Mouse (Mus musculus) CH12.LX (cell line): ENCODE results near the gene Zfp954. TPM values are rescaled to one million over a fixed set of nuclear protein-coding genes. Genes with fewer than 3 reads are reported as not detected.

ENCODE experiments used
- DNase-seq: peaks from one replicate; pipeline ENCODE4 v3.0.0-alpha.2; 2013; ENCODE audit errors: extremely low read depth
- H3K27ac ChIP-seq: 2 replicates; pipeline ENCODE4 v1.5.1; 2012; ENCODE audit warnings: low read depth, mild to moderate bottlenecking, control low read depth, moderate library complexity; ENCODE audit not compliant: insufficient read depth
- H3K27me3 ChIP-seq: replicated peaks from 2 replicates; pipeline ENCODE3; 2012; ENCODE audit warnings: inconsistent platforms
- H3K36me3 ChIP-seq, 2 experiments: replicated peaks in 1 of 2; 2 replicates each; pipeline versions ENCODE3 to v1.6.1; 2012; ENCODE audit warnings: inconsistent platforms in 1 of 2, low read length in 1 of 2, mild to moderate bottlenecking in 1 of 2, mixed read lengths in 1 of 2, moderate library complexity in 1 of 2; ENCODE audit not compliant: control insufficient read depth in 1 of 2, insufficient read depth in 1 of 2
- H3K4me1 ChIP-seq, 2 experiments: 2 replicates each; pipeline ENCODE4 v1.6.1; 2012; ENCODE audit warnings: inconsistent platforms in 1 of 2, moderate library complexity in 1 of 2; ENCODE audit not compliant: insufficient read depth in 2 of 2, control insufficient read depth in 1 of 2
- H3K4me2 ChIP-seq: 2 replicates; pipeline ENCODE4 v1.6.1; 2012; ENCODE audit warnings: low read depth, mild to moderate bottlenecking, control low read depth; ENCODE audit not compliant: poor library complexity, insufficient read depth, severe bottlenecking
- H3K4me3 ChIP-seq, 3 experiments: fragments of 150-350 bp in 1 of 3; sonication (generic) in 1 of 3; replicated peaks in 1 of 3; 2 replicates each; pipeline versions ENCODE3 to v1.5.1; 2011 to 2012; ENCODE audit warnings: low read depth in 2 of 3, low read length in 2 of 3, mild to moderate bottlenecking in 2 of 3, moderate library complexity in 2 of 3, control low read depth in 1 of 3, improper control_type of control experiment in 1 of 3, inconsistent platforms in 1 of 3, mixed read lengths in 1 of 3; ENCODE audit not compliant: poor library complexity in 1 of 3
- H3K79me2 ChIP-seq: replicated peaks from 2 replicates; pipeline ENCODE4 v1.6.1; 2012; ENCODE audit warnings: mild to moderate bottlenecking, moderate library complexity; ENCODE audit not compliant: control insufficient read depth, poor library complexity, insufficient read depth, severe bottlenecking; ENCODE audit errors: extremely low read depth
- H3K9ac ChIP-seq: 2 replicates; pipeline ENCODE4 v1.6.1; 2012; ENCODE audit warnings: low read depth, mild to moderate bottlenecking, control low read depth, moderate library complexity; ENCODE audit not compliant: insufficient read depth
- H3K9me3 ChIP-seq: replicated peaks from 2 replicates; pipeline ENCODE3; 2012; ENCODE audit warnings: low read length, inconsistent platforms, mixed read lengths
- BHLHE40 ChIP-seq: IDR thresholded peaks from 2 replicates; pipeline ENCODE4 v1.6.1; 2011; ENCODE audit warnings: mild to moderate bottlenecking, low read depth, low read length, improper control_type of control experiment
- CHD2 ChIP-seq: IDR thresholded peaks from 2 replicates; pipeline ENCODE4 v1.6.1; 2011; ENCODE audit warnings: low read length, improper control_type of control experiment
- ETS1 ChIP-seq: conservative IDR thresholded peaks from 2 replicates; pipeline ENCODE4 v1.6.1; 2012; ENCODE audit warnings: low read depth, mild to moderate bottlenecking, inconsistent platforms, low read length, improper control_type of control experiment, moderate library complexity
- JUN ChIP-seq: IDR thresholded peaks from 2 replicates; pipeline ENCODE4 v1.6.1; 2011; ENCODE audit warnings: low read depth, mild to moderate bottlenecking, low read length, improper control_type of control experiment, moderate library complexity; ENCODE audit not compliant: insufficient read depth
- KAT2A ChIP-seq: IDR thresholded peaks from 2 replicates; pipeline ENCODE4 v1.6.1; 2012; ENCODE audit warnings: low read length, improper control_type of control experiment, inconsistent platforms; ENCODE audit not compliant: insufficient replicate concordance
- MAX ChIP-seq: IDR thresholded peaks from 2 replicates; pipeline ENCODE4 v1.6.1; 2011; ENCODE audit warnings: low read length, improper control_type of control experiment
- MEF2A ChIP-seq: IDR thresholded peaks from 2 replicates; pipeline ENCODE4 v1.6.1; 2014; ENCODE audit warnings: low read depth, mild to moderate bottlenecking, inconsistent platforms, low read length, improper control_type of control experiment, borderline replicate concordance
- MYC ChIP-seq: IDR thresholded peaks from 2 replicates; pipeline ENCODE4 v1.6.1; 2011; ENCODE audit warnings: low read depth, mild to moderate bottlenecking, improper control_type of control experiment, low read length
- NELFE ChIP-seq: IDR thresholded peaks from 2 replicates; pipeline ENCODE4 v1.6.1; 2011; ENCODE audit warnings: low read depth, low read length, improper control_type of control experiment
- NRF1 ChIP-seq: IDR thresholded peaks from 2 replicates; pipeline ENCODE4 v1.6.1; 2014; ENCODE audit warnings: low read depth, mild to moderate bottlenecking, inconsistent platforms, low read length, improper control_type of control experiment, moderate library complexity
- POLR2A ChIP-seq: IDR thresholded peaks from 2 replicates; pipeline ENCODE4 v1.6.1; 2011; ENCODE audit warnings: low read depth, mild to moderate bottlenecking, improper control_type of control experiment, low read length
- RAD21 ChIP-seq: IDR thresholded peaks from 2 replicates; pipeline ENCODE4 v1.6.1; 2011; ENCODE audit warnings: low read depth, mild to moderate bottlenecking, low read length, improper control_type of control experiment, moderate library complexity
- SMC3 ChIP-seq: IDR thresholded peaks from 2 replicates; pipeline ENCODE4 v1.6.1; 2011; ENCODE audit warnings: low read depth, low read length, improper control_type of control experiment
- TBP ChIP-seq: conservative IDR thresholded peaks from 2 replicates; pipeline ENCODE4 v1.6.1; 2011; ENCODE audit warnings: low read depth, low read length, improper control_type of control experiment
- UBTF ChIP-seq: IDR thresholded peaks from 2 replicates; pipeline ENCODE4 v1.6.1; 2012; ENCODE audit warnings: low read depth, mild to moderate bottlenecking, inconsistent platforms, low read length, improper control_type of control experiment, moderate library complexity
- dilution Hi-C: fragments of 300-500 bp; cut with MboI; formaldehyde crosslinking; loops from 2 replicates; pipeline ENCODE4 v1.14.3; 2020; ENCODE audit warnings: low sequenced_read_pairs; ENCODE audit not compliant: extremely low pct_unique_long_range_greater_than_20kb, extremely low pct_ligation_motif_present
- in situ Hi-C: fragments of 300-500 bp; cut with MboI; formaldehyde crosslinking; loops from 3 replicates; pipeline ENCODE4 v1.14.3; 2019; ENCODE audit warnings: low sequenced_read_pairs, low pct_ligation_motif_present, low pct_unique_long_range_greater_than_20kb, mixed read lengths
- polyA plus RNA-seq: library from polyadenylated mRNA; unstranded; fragments of >175 nt; gene quantifications from 2 replicates; pipeline ENCODE4 v1.2.1, GENCODE M21; 2012; ENCODE audit warnings: low read depth; ENCODE audit not compliant: insufficient read length
- total RNA-seq, 2 experiments: library from RNA; depleted of rRNA; stranded (reverse); fragments of 300-350 nt in 1 of 2; fragments of >200 nt in 1 of 2; gene quantifications; 2 replicates each; pipeline ENCODE4 v1.2.3; 2012 to 2014

The Zfp954 gene
- total and polyA plus RNA-seq, 3 experiments = 7.6 to 19.7 (median 19.4) TPM

GRCm38 (mm10) chr7:7118441-7118840 lies 2.8 kb downstream of the Zfp954 start:
- no peak overlapping the region for H3K27ac ChIP-seq
- H3K9me3 ChIP-seq = no peaks in the 10 kb centered on the region
- in situ Hi-C loops = loop anchor here (10.0 kb wide), 1 partner anchor 176 kb away; no protein-coding TSS in a partner anchor
- no peak for DNase-seq
- dilution Hi-C loops = no loop called here
- H3K36me3 ChIP-seq = peaks cover 55 to 65% of the 10 kb centered on the region in 2 experiments
- H3K9ac ChIP-seq = no peak overlapping the region
- H3K4me3 ChIP-seq = no peak overlapping the region
- H3K79me2 ChIP-seq = peaks cover 8% of the 10 kb centered on the region; the same call in 1 of the 2 replicates
- TF ChIP-seq KAT2A = no peak
- TF ChIP-seq NELFE = no peak
- TF ChIP-seq MAX = no peak
- TF ChIP-seq UBTF = no peak
- no peaks in the 10 kb centered on the region for H3K27me3 ChIP-seq
- H3K4me1 ChIP-seq = peaks cover 0 to 20% of the 10 kb centered on the region in 2 experiments; a peak in 2 of 4 replicates
- H3K4me2 ChIP-seq = no peak overlapping the region

GRCm38 (mm10) chr7:7108501-7108900 lies 12.8 kb downstream of the Zfp954 start:
- Histone ChIP-seq H3K27me3 (no peaks in the 10 kb centered on the region), H3K9me3 (no peaks in the 10 kb centered on the region), H3K36me3 (peaks cover 0 to 13% of the 10 kb centered on the region in 2 experiments), H3K4me3 (no peak overlapping the region), H3K4me2 (no peak overlapping the region), H3K27ac (no peak overlapping the region), H3K4me1 (no peaks in the 10 kb centered on the region), H3K9ac (no peak overlapping the region), H3K79me2 (no peaks in the 10 kb centered on the region)
- no peak for DNase-seq
- TF ChIP-seq RAD21 (no peak), BHLHE40 (no peak), ETS1 (no peak), TBP (no peak), CHD2 (no peak), MYC (no peak), SMC3 (no peak), JUN (no peak), POLR2A (no peak), MEF2A (no peak), NRF1 (no peak)
- in situ Hi-C loops = no loop called here
- dilution Hi-C loops = no loop called here

Other genes starting within 250 kb of the Zfp954 start
- not detected in 2 replicates for gene Aurkc, start 126.2 kb downstream of the Zfp954 start, total RNA-seq (2012; rRNA removed)
- 0.21 TPM in 1 of 2 replicates, not detected in the other for gene Aurkc, start 126.2 kb downstream of the Zfp954 start, total RNA-seq (2014; rRNA removed)
- gene Aurkc, start 126.2 kb downstream of the Zfp954 start, polyA plus RNA-seq = 0.50 TPM in 1 of 2 replicates, not detected in the other
- gene Zfp773, start 15.3 kb upstream of the Zfp954 start, total RNA-seq (2012; rRNA removed) = 3.4 and 5.1 TPM in 2 replicates
- gene Zfp773, start 15.3 kb upstream of the Zfp954 start, total RNA-seq (2014; rRNA removed) = 4.3 and 4.4 TPM in 2 replicates
- 6.4 and 7.0 TPM in 2 replicates for gene Zfp773, start 15.3 kb upstream of the Zfp954 start, polyA plus RNA-seq
- gene Zfp418, start 49.8 kb upstream of the Zfp954 start, total RNA-seq (2012; rRNA removed) = 1.8 and 2.2 TPM in 2 replicates
- 0.92 and 1.3 TPM in 2 replicates for gene Zfp418, start 49.8 kb upstream of the Zfp954 start, total RNA-seq (2014; rRNA removed)
- gene Zfp418, start 49.8 kb upstream of the Zfp954 start, polyA plus RNA-seq = 0.89 and 1.2 TPM in 2 replicates
- 2.5 and 2.8 TPM in 2 replicates for gene Zfp772, start 88.5 kb upstream of the Zfp954 start, total RNA-seq (2012; rRNA removed)
- gene Zfp772, start 88.5 kb upstream of the Zfp954 start, total RNA-seq (2014; rRNA removed) = 3.4 and 3.5 TPM in 2 replicates
- gene Zfp772, start 88.5 kb upstream of the Zfp954 start, polyA plus RNA-seq = 1.6 and 1.7 TPM in 2 replicates
- gene Vmn2r29, start 125.8 kb upstream of the Zfp954 start, total RNA-seq (2012; rRNA removed) = not detected in 2 replicates
- gene Vmn2r29, start 125.8 kb upstream of the Zfp954 start, total RNA-seq (2014; rRNA removed) = not detected in 2 replicates
- gene Vmn2r29, start 125.8 kb upstream of the Zfp954 start, polyA plus RNA-seq = not detected in 2 replicates
- gene Gm45844, start 156.8 kb upstream of the Zfp954 start, total RNA-seq (2012; rRNA removed) = 0.08 and 0.34 TPM in 2 replicates
- gene Gm45844, start 156.8 kb upstream of the Zfp954 start, total RNA-seq (2014; rRNA removed) = not detected in 2 replicates
- not detected in 2 replicates for gene Gm45844, start 156.8 kb upstream of the Zfp954 start, polyA plus RNA-seq
- gene Clcn4, start 179.4 kb upstream of the Zfp954 start, total RNA-seq (2012; rRNA removed) = 12.1 and 13.2 TPM in 2 replicates
- gene Clcn4, start 179.4 kb upstream of the Zfp954 start, total RNA-seq (2014; rRNA removed) = 14.4 and 14.5 TPM in 2 replicates
- 10.6 and 10.7 TPM in 2 replicates for gene Clcn4, start 179.4 kb upstream of the Zfp954 start, polyA plus RNA-seq
- gene Vmn2r30, start 216.1 kb upstream of the Zfp954 start, total RNA-seq (2012; rRNA removed) = not detected in 2 replicates
- gene Vmn2r30, start 216.1 kb upstream of the Zfp954 start, total RNA-seq (2014; rRNA removed) = 0.03 TPM in 1 of 2 replicates, not detected in the other
- gene Vmn2r30, start 216.1 kb upstream of the Zfp954 start, polyA plus RNA-seq = not detected in 2 replicates